Mouse (Mus musculus) C3H10T1/2 (cell line): ENCODE results near the gene Nfatc3. TPM values are rescaled to one million over a fixed set of nuclear protein-coding genes. Genes with fewer than 3 reads are reported as not detected.

Source experiments
- polyA plus RNA-seq, 2 experiments: library from polyadenylated mRNA; unstranded; fragments of >200 nt; fragmentation: generic; extraction: Trizol; gene quantifications; one replicate each; pipeline ENCODE4 v1.2.1; 2012; ENCODE audit warnings: missing spikeins in 2 of 2

The Nfatc3 gene
- 1 to 10 TPM in 1 of 2 experiments, under 1 TPM in 1; 0.91 to 9.6 TPM for polyA plus RNA-seq

DNA sequence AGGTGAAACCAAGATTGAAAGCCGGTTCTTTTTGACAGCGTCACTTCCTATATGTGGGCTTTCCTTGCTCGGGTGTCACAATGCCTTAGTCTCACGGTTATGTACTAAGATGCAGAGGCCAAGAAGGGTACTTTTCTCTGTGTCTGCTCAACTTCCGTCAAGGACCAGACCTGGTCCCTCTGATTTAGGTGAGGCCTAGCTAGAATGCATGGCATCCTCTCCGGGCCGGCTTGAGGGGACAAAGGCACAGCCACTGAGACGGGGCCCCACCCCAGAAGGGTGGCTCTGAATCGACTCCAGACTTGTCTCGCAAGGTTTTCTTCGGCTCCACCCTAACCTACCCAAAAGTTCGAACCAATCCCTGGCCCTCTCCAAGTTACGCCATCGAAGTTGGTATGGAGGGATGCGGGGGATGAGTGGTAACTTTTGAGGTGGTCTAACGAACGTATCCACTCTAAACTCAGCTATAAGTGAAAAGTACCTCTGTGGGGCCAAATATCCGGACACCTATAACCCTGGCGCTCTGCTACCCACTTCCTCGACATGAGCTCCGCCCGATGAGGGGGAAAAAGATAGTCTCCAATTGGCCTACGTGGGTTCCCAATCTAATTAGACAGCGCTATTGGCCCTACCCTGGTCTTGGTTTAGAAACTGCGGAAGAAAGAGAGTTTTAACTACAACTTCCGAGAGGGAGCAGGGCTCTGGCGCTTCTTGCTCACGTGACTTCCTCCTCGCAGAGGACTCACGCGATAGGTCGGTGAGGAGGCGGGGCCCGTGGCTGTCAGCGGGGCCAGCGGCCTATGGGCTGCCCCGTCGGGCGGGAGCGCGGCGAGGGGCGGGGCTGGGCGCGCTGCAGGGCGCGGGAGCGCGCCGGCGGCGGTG, at the start of gene Nfatc3:
Gene Nfatc3 (plus strand): TSS at position 110 of the 882 bp plus-strand sequence.

GRCm38 (mm10) chr8:106011643-106011986, 47.0 kb upstream of the Nfatc3 start, which contains the start of gene Ddx28:
Gene Ddx28 (minus strand): TSS chr8:106011882.

GRCm38 (mm10) chr8:106136156-106137130, 77.8 kb downstream of the Nfatc3 start, which contains the start of gene Esrp2:
Gene Esrp2 (minus strand): TSS chr8:106136974.

DNA sequence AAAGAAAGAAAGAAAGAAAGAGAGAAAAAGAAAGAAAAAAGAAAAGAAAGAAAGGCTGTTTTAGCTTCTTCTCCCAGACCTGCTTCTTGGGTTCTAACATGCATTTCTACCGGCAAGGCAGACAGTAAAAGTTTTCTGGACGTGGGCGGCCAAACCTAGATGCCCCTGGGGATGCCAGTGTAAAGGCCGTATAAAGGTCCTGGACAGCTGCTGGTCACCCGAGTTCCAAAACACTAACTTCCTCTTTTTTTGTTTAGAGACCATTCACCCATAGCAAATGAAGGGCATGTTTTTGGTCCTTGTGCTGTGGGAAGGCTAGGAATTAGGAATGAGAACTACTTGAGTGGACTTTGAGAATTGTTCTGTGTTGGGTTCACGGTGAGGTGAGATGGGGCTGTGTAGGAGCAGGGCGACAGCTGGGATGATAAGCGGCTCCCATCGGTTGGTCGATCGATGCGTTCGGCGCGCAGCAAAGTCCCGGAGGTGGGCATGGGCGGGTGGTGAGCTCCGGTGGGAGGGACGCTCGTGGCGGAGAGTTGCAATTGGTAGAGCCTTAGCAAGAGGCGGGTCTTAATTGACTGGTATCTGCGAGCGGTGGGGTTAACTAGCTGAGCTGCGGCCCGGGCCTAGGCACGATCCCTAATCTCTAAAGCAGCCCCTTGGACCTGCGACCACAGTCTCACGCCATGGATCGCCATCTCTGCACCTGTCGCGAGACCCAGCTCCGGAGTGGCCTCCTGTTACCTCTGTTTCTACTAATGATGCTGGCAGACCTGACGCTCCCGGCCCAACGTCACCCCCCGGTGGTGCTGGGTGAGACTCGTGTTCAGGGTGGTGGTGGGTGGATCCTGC, 91.4 kb downstream of the Nfatc3 start, which contains the start of gene Pla2g15:
Gene Pla2g15 (plus strand): TSS at position 599 of the 852 bp plus-strand sequence.

DNA sequence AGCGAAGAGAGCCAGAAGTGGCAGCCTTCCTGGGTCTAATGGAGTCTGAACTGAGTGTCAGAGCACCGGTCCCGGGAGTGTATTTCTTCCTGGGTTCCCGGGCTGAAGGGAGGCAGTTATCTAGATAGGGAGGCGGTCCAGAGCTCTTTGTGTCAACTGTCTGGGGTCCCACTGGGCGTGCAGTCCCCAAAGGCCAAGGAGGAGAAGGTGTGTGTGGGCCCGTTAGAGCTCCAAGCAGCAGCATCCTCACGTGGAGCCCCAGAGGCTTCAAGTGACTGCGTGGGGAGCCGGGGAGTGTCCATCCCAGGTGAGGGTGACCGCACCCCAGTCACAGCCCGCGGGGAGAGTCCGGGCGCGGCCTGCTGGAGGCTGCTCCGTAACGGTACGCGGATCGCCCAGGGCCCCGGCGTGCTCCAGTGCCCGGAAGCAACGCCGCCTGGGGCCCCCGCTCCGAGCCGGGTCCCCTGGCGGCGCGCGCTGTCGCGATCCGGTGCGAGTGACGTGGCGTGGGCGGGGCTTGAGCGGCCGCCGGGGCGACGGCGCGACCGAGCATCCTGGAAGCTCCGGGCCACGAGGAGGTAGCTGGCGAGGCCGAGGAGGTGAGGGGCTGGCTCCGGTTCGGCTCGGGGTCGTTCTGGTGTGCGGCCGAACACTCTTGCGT, 109.8 kb downstream of the Nfatc3 start, which contains the start of gene Slc7a6:
Gene Slc7a6 (plus strand): TSS at position 502 of the 661 bp plus-strand sequence.

Other genes starting within 250 kb of the Nfatc3 start
- gene Ranbp10, start 231.5 kb upstream of the Nfatc3 start, polyA plus RNA-seq, result 10 to 100 TPM in 1 of 2 experiments, 1 to 10 TPM in 1; 2.2 to 14.2 TPM
- gene Tsnaxip1, start 231.1 kb upstream of the Nfatc3 start, polyA plus RNA-seq, result under 1 TPM; 0.05 to 0.11 TPM
- 10 to 100 TPM; 26.0 to 44.2 TPM for gene Cenpt, start 205.6 kb upstream of the Nfatc3 start, polyA plus RNA-seq
- gene Thap11, start 203.7 kb upstream of the Nfatc3 start, polyA plus RNA-seq, result 10 to 100 TPM; 23.9 to 66.2 TPM
- 100 to 1,000 TPM; 122 to 135 TPM for gene Nutf2, start 198.3 kb upstream of the Nfatc3 start, polyA plus RNA-seq
- gene Edc4, start 178.0 kb upstream of the Nfatc3 start, polyA plus RNA-seq, result 10 to 100 TPM; 11.4 to 33.4 TPM
- 1 to 10 TPM in 1 of 2 experiments, under 1 TPM in 1; 0.33 to 1.8 TPM for gene Nrn1l, start 165.3 kb upstream of the Nfatc3 start, polyA plus RNA-seq
- gene Pskh1, start 158.4 kb upstream of the Nfatc3 start, polyA plus RNA-seq, result 10 to 100 TPM in 1 of 2 experiments, 1 to 10 TPM in 1; 6.3 to 24.8 TPM
- gene Ctrl, start 125.0 kb upstream of the Nfatc3 start, polyA plus RNA-seq, result 1 to 10 TPM in 1 of 2 experiments, under 1 TPM in 1; 0.04 to 1.2 TPM
- 100 to 1,000 TPM in 1 of 2 experiments, 10 to 100 TPM in 1; 93.2 to 114 TPM for gene Psmb10, start 120.4 kb upstream of the Nfatc3 start, polyA plus RNA-seq
- 1 to 10 TPM in 1 of 2 experiments, under 1 TPM in 1; 0.43 to 4.4 TPM for gene Lcat, start 115.5 kb upstream of the Nfatc3 start, polyA plus RNA-seq
- 10 to 100 TPM; 18.7 to 66.1 TPM for gene Slc12a4, start 92.7 kb upstream of the Nfatc3 start, polyA plus RNA-seq
- gene Dpep3, start 79.4 kb upstream of the Nfatc3 start, polyA plus RNA-seq, result not detected
- gene Dus2, start 67.5 kb upstream of the Nfatc3 start, polyA plus RNA-seq, result 10 to 100 TPM in 1 of 2 experiments, 1 to 10 TPM in 1; 7.9 to 13.1 TPM
- under 1 TPM; 0.05 to 0.28 TPM for gene Dpep2nb, start 52.9 kb upstream of the Nfatc3 start, polyA plus RNA-seq
- gene Ddx28, start 47.0 kb upstream of the Nfatc3 start, polyA plus RNA-seq, result 10 to 100 TPM; 10.6 to 13.9 TPM
- under 1 TPM; 0.14 to 0.19 TPM for gene Esrp2, start 78.1 kb downstream of the Nfatc3 start, polyA plus RNA-seq
- gene Pla2g15, start 91.6 kb downstream of the Nfatc3 start, polyA plus RNA-seq, result 10 to 100 TPM in 1 of 2 experiments, 1 to 10 TPM in 1; 8.0 to 20.9 TPM
- gene Slc7a6, start 110.0 kb downstream of the Nfatc3 start, polyA plus RNA-seq, result 10 to 100 TPM in 1 of 2 experiments, 1 to 10 TPM in 1; 3.5 to 10.8 TPM
- gene Slc7a6os, start 152.1 kb downstream of the Nfatc3 start, polyA plus RNA-seq, result 10 to 100 TPM in 1 of 2 experiments, 1 to 10 TPM in 1; 7.1 to 30.0 TPM
- gene Prmt7, start 152.1 kb downstream of the Nfatc3 start, polyA plus RNA-seq, result 10 to 100 TPM; 22.0 to 39.1 TPM